ENCODE assay signal across 19 mouse cellular contexts in the genomic region with DNA sequence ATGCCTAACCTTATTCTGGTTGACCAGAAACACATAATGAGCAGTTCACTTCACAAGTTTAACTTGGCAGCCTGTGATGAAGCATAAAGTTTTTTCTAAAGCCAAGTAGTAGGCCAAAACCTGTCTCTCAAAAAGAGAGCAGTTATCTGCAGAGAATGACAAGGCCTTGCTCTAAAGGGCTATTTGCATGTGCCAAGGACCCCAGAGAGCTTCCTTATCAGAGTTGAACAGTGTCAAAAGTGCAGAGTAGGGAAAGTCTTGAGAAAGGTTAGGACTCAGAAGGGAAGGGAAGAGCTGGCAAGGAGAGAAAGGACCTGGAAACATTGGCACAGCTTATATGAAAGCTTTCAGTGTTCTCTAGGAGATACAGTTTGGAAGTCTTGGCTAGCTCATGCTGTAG. TPM values are rescaled to one million over a fixed set of nuclear protein-coding genes. Genes with fewer than 3 reads are reported as not detected.
"Had no signal": no experiment of that assay in that cellular context is flagged by ENCODE, and none has a peak within 500 bp of the region (broad histone marks: within the 10 kb centered on the region; RNA-seq: fewer than 3 reads in every experiment).

No protein-coding gene starts in this region.

- DNase-seq: kidney, adult 18-20 months; kidney, adult 9 months; kidney, postnatal 14 days; kidney, postnatal 4 days; left cerebral cortex, postnatal 4 days; lung, adult 2 months; lung, postnatal 14 days; lung, postnatal 4 days; thymus, postnatal 25 days had no signal

- H3K4me3 ChIP-seq: limb, embryonic 12.5 days; limb, embryonic 15.5 days; midbrain, embryonic 10.5 days; midbrain, embryonic 13.5 days; myocyte; neural tube, embryonic 13.5 days; stomach, embryonic 15.5 days had no signal

- ATAC-seq: inflammation-experienced regulatory T-cells, adult 6 months; intestine, embryonic 16.5 days; midbrain, embryonic 13.5 days; midbrain, embryonic 16.5 days had no signal

- H3K4me2 ChIP-seq: limb, embryonic 12.5 days; limb, embryonic 15.5 days; midbrain, embryonic 13.5 days; neural tube, embryonic 13.5 days; stomach, embryonic 15.5 days had no signal

- H3K36me3 ChIP-seq: limb, embryonic 12.5 days; limb, embryonic 15.5 days; neural tube, embryonic 13.5 days; stomach, embryonic 15.5 days had no signal

- H3K9me3 ChIP-seq: limb, embryonic 12.5 days; limb, embryonic 15.5 days; midbrain, embryonic 10.5 days; neural tube, embryonic 13.5 days; stomach, embryonic 15.5 days had no signal

- H3K27me3 ChIP-seq: limb, embryonic 12.5 days; limb, embryonic 15.5 days; midbrain, embryonic 13.5 days; neural tube, embryonic 13.5 days; stomach, embryonic 15.5 days had no signal

- H3K27ac ChIP-seq: limb, embryonic 12.5 days; limb, embryonic 15.5 days; midbrain, embryonic 10.5 days; midbrain, embryonic 13.5 days; neural tube, embryonic 13.5 days; stomach, embryonic 15.5 days had no signal

- H3K9ac ChIP-seq: limb, embryonic 12.5 days; limb, embryonic 15.5 days; midbrain, embryonic 13.5 days; neural tube, embryonic 13.5 days; stomach, embryonic 15.5 days had no signal

- H3K4me1 ChIP-seq: midbrain, embryonic 10.5 days; midbrain, embryonic 13.5 days; neural tube, embryonic 13.5 days; stomach, embryonic 15.5 days had no signal

RNA-seq across cellular contexts. Expression of gene Epm2a, which starts 32.7 kb away (rescaled TPM):
- polyA plus RNA-seq: inflammation-experienced regulatory T-cells, adult 6 months had no signal
